Comparison of ENCODE assay signal across 9 mouse cellular contexts in genomic region chr16:10846503-10846902, GRCm38 (mm10). TPM values are rescaled to one million over a fixed set of nuclear protein-coding genes. Genes with fewer than 3 reads are reported as not detected.
DNase-seq lines count a peak whose midpoint lies in the region; ATAC-seq and TF ChIP-seq lines count a peak whose summit lies in the region.
"Had no signal": no experiment of that assay in that cellular context is flagged by ENCODE, and none has a peak within 500 bp of the region (broad histone marks: within the 10 kb centered on the region; RNA-seq: fewer than 3 reads in every experiment).

No protein-coding gene starts in this region.

- peaks cover 16% of the 10 kb centered on the region for H3K36me3 ChIP-seq in forebrain, embryonic 10.5 days (replicated peaks)
- H3K36me3 ChIP-seq in forebrain, embryonic 16.5 days (ENCODE audit: control insufficient read depth, insufficient read depth) = no peaks in the 10 kb centered on the region
- H3K36me3 ChIP-seq in lung, postnatal 0 days (ENCODE audit: insufficient read depth, low read length) = no peaks in the 10 kb centered on the region
- H3K36me3 ChIP-seq: limb, embryonic 13.5 days had no signal

- intact Hi-C loops in heart, postnatal 10 days (cut with DNase I) = loop anchor here (2.0 to 10.0 kb wide), 4 partner anchors 182 to 572 kb away; no protein-coding TSS in a partner anchor

- H3K27me3 ChIP-seq in forebrain, embryonic 10.5 days (ENCODE audit: poor library complexity, severe bottlenecking) = no peaks in the 10 kb centered on the region
- no peaks in the 10 kb centered on the region for H3K27me3 ChIP-seq in forebrain, embryonic 16.5 days (replicated peaks; ENCODE audit: control insufficient read depth, insufficient read depth, low read length)
- H3K27me3 ChIP-seq in lung, postnatal 0 days (replicated peaks; ENCODE audit: insufficient read depth, low read length) = no peaks in the 10 kb centered on the region
- H3K27me3 ChIP-seq: limb, embryonic 13.5 days had no signal

- H3K27ac ChIP-seq in forebrain, embryonic 10.5 days = no peak overlapping the region
- no peak overlapping the region for H3K27ac ChIP-seq in forebrain, embryonic 16.5 days (ENCODE audit: low read length)
- no peak overlapping the region for H3K27ac ChIP-seq in layer of hippocampus, adult 2 months
- H3K27ac ChIP-seq in lung, postnatal 0 days (ENCODE audit: low read length) = no peak overlapping the region
- H3K27ac ChIP-seq: limb, embryonic 13.5 days had no signal

- H3K9ac ChIP-seq in forebrain, embryonic 16.5 days (replicated peaks; ENCODE audit: low read depth, low read length) = no peak overlapping the region
- H3K9ac ChIP-seq in lung, postnatal 0 days (replicated peaks; ENCODE audit: low read depth) = no peak overlapping the region
- H3K9ac ChIP-seq: limb, embryonic 13.5 days had no signal

- no peak overlapping the region for H3K4me2 ChIP-seq in forebrain, embryonic 16.5 days (ENCODE audit: low read length)
- no peak overlapping the region for H3K4me2 ChIP-seq in lung, postnatal 0 days (replicated peaks; ENCODE audit: low read depth, low read length)
- H3K4me2 ChIP-seq: limb, embryonic 13.5 days had no signal

- H3K9me3 ChIP-seq in forebrain, embryonic 10.5 days = no peaks in the 10 kb centered on the region
- H3K9me3 ChIP-seq in forebrain, embryonic 16.5 days (ENCODE audit: control insufficient read depth, low read length) = no peaks in the 10 kb centered on the region
- no peaks in the 10 kb centered on the region for H3K9me3 ChIP-seq in lung, postnatal 0 days (ENCODE audit: low read length)
- H3K9me3 ChIP-seq: limb, embryonic 13.5 days had no signal

- peaks cover 32% of the 10 kb centered on the region for H3K4me1 ChIP-seq in forebrain, embryonic 10.5 days
- H3K4me1 ChIP-seq in forebrain, embryonic 16.5 days (replicated peaks; ENCODE audit: control insufficient read depth, insufficient read depth, low read length) = peaks cover 22% of the 10 kb centered on the region
- H3K4me1 ChIP-seq in lung, postnatal 0 days (ENCODE audit: insufficient read depth, low read depth, low read length) = peaks cover 22% of the 10 kb centered on the region

- TF ChIP-seq CTCF in layer of hippocampus, adult 2 months (conservative IDR thresholded peaks at IDR 0.05) = peak; percentile 86
- TF ChIP-seq CTCF in lung, postnatal 0 days (IDR thresholded peaks at IDR 0.05) = peak; percentile 89

- ATAC-seq in forebrain, embryonic 16.5 days = no peak
- ATAC-seq in activated CD4-positive, CD25-positive, alpha-beta regulatory T cell, adult 4 months = peak; percentile 11
- ATAC-seq in lung, postnatal 0 days = peak; percentile 65

- peak; percentile 31 for DNase-seq in forebrain, embryonic 10.5 days (ENCODE audit: extremely low spot score, low spot score)
- DNase-seq in embryo, embryonic 11 days = peak; percentile 61
- DNase-seq in heart, postnatal 10 days = peak; percentile 77 to 83
- DNase-seq in layer of hippocampus, adult 2 months (ENCODE audit: low spot score in 2 of 2) = peak; percentile 37 to 66
- DNase-seq in lung, postnatal 0 days (ENCODE audit: low spot score) = peak; percentile 89
- peak; percentile 23 to 39 for DNase-seq in spleen, postnatal 14 days (ENCODE audit: low spot score in 2 of 2)

- H3K4me3 ChIP-seq in forebrain, embryonic 10.5 days = no peak overlapping the region
- no peak overlapping the region for H3K4me3 ChIP-seq in forebrain, embryonic 16.5 days (replicated peaks; ENCODE audit: low read length)
- no peak overlapping the region for H3K4me3 ChIP-seq in layer of hippocampus, adult 2 months
- H3K4me3 ChIP-seq in lung, postnatal 0 days (ENCODE audit: low read depth, low read length) = no peak overlapping the region
- H3K4me3 ChIP-seq: limb, embryonic 13.5 days had no signal

- no peak for TF ChIP-seq EP300 in lung, postnatal 0 days (IDR thresholded peaks at IDR 0.05)

- 55% methylated on average over 4 of the region's 4 CpGs for WGBS in forebrain, embryonic 10.5 days
- WGBS in forebrain, embryonic 16.5 days = 64% methylated on average over 4 of the region's 4 CpGs
- 67% methylated on average over 4 of the region's 4 CpGs for WGBS in lung, postnatal 0 days

RNA-seq across cellular contexts. Expression of gene Rmi2, which starts 11.6 kb away (rescaled TPM):
- 5.0 and 5.2 TPM in 2 replicates for polyA plus RNA-seq in forebrain, embryonic 10.5 days (2016; fragmentation: Nextera tagmentation; extraction: Ambion mirVana)
- 0.75 and 0.94 TPM in 2 replicates for polyA plus RNA-seq in forebrain, embryonic 16.5 days (2015; fragmentation: Nextera tagmentation; extraction: Ambion mirVana)
- polyA plus RNA-seq in activated CD4-positive, CD25-positive, alpha-beta regulatory T cell, adult 4 months (2017; shearing (Covaris generic)) = 1 to 10 TPM; 1.3 to 1.9 TPM
- 1 to 10 TPM; 2.0 TPM for total RNA-seq in heart, postnatal 10 days (2021)
- under 1 TPM; 0.15 to 0.22 TPM for total RNA-seq in layer of hippocampus, adult 2 months (2021)
- 0.44 and 0.51 TPM in 2 replicates for polyA plus RNA-seq in lung, postnatal 0 days (2015; fragmentation: Nextera tagmentation; extraction: Ambion mirVana)

RNA-seq across cellular contexts. Expression of gene Gm11172, which starts 33.8 kb away (rescaled TPM):
- not detected in 2 replicates for polyA plus RNA-seq in forebrain, embryonic 10.5 days (2016; fragmentation: Nextera tagmentation; extraction: Ambion mirVana)
- not detected in 2 replicates for polyA plus RNA-seq in forebrain, embryonic 16.5 days (2015; fragmentation: Nextera tagmentation; extraction: Ambion mirVana)
- polyA plus RNA-seq in activated CD4-positive, CD25-positive, alpha-beta regulatory T cell, adult 4 months (2017; shearing (Covaris generic)) = not detected
- not detected for total RNA-seq in heart, postnatal 10 days (2021)
- not detected for total RNA-seq in layer of hippocampus, adult 2 months (2021)
- polyA plus RNA-seq in lung, postnatal 0 days (2015; fragmentation: Nextera tagmentation; extraction: Ambion mirVana) = not detected in 2 replicates
- polyA plus RNA-seq: limb, embryonic 13.5 days had no signal

RNA-seq across cellular contexts. Expression of gene Prm1, which starts 40.9 kb away (rescaled TPM):
- polyA plus RNA-seq in forebrain, embryonic 10.5 days (2016; fragmentation: Nextera tagmentation; extraction: Ambion mirVana) = not detected in 2 replicates
- polyA plus RNA-seq in forebrain, embryonic 16.5 days (2015; fragmentation: Nextera tagmentation; extraction: Ambion mirVana) = not detected in 2 replicates
- polyA plus RNA-seq in activated CD4-positive, CD25-positive, alpha-beta regulatory T cell, adult 4 months (2017; shearing (Covaris generic)) = under 1 TPM in 1 of 2 experiments, not detected in 1; 0.77 TPM
- not detected for total RNA-seq in heart, postnatal 10 days (2021)
- total RNA-seq in layer of hippocampus, adult 2 months (2021) = not detected
- not detected in 2 replicates for polyA plus RNA-seq in lung, postnatal 0 days (2015; fragmentation: Nextera tagmentation; extraction: Ambion mirVana)

RNA-seq across cellular contexts. Expression of gene Prm2, which starts 50.6 kb away (rescaled TPM):
- polyA plus RNA-seq in forebrain, embryonic 10.5 days (2016; fragmentation: Nextera tagmentation; extraction: Ambion mirVana) = not detected in 2 replicates
- not detected in 2 replicates for polyA plus RNA-seq in forebrain, embryonic 16.5 days (2015; fragmentation: Nextera tagmentation; extraction: Ambion mirVana)
- not detected for polyA plus RNA-seq in activated CD4-positive, CD25-positive, alpha-beta regulatory T cell, adult 4 months (2017; shearing (Covaris generic))
- not detected for total RNA-seq in heart, postnatal 10 days (2021)
- total RNA-seq in layer of hippocampus, adult 2 months (2021) = not detected
- polyA plus RNA-seq in lung, postnatal 0 days (2015; fragmentation: Nextera tagmentation; extraction: Ambion mirVana) = not detected in 2 replicates
- polyA plus RNA-seq: limb, embryonic 13.5 days had no signal

RNA-seq across cellular contexts. Expression of gene Prm3, which starts 55.8 kb away (rescaled TPM):
- not detected in 2 replicates for polyA plus RNA-seq in forebrain, embryonic 10.5 days (2016; fragmentation: Nextera tagmentation; extraction: Ambion mirVana)
- polyA plus RNA-seq in forebrain, embryonic 16.5 days (2015; fragmentation: Nextera tagmentation; extraction: Ambion mirVana) = not detected in 2 replicates
- not detected for polyA plus RNA-seq in activated CD4-positive, CD25-positive, alpha-beta regulatory T cell, adult 4 months (2017; shearing (Covaris generic))
- total RNA-seq in heart, postnatal 10 days (2021) = not detected
- total RNA-seq in layer of hippocampus, adult 2 months (2021) = not detected
- not detected in 2 replicates for polyA plus RNA-seq in lung, postnatal 0 days (2015; fragmentation: Nextera tagmentation; extraction: Ambion mirVana)
- polyA plus RNA-seq: limb, embryonic 13.5 days had no signal

Comparison
In these comparisons a context has a peak if more than half of its experiments do, and no peak if none do; other contexts are left out.
1. DNase-seq: peak in every context shown above with its lines; median percentile 89 in lung, postnatal 0 days; 80 in heart, postnatal 10 days; 61 in embryo, embryonic 11 days; 52 in layer of hippocampus, adult 2 months; 31 in forebrain, embryonic 10.5 days; 31 in spleen, postnatal 14 days.